Mouse (Mus musculus) embryonic facial prominence, embryonic 12.5 days (tissue): ENCODE measurements around the gene Arfip1. TPM values are rescaled to one million over a fixed set of nuclear protein-coding genes. Genes with fewer than 3 reads are reported as not detected.
A peak's percentile ranks its signal among the peaks of the same experiment; 100 is the strongest.

ENCODE experiments used
- ATAC-seq: fragments of 200-750 bp; cut with Nextera tagmentation; 2 replicates; pipeline ENCODE4 v1.8.0; 2017; ENCODE audit not compliant: insufficient number of reproducible peaks, insufficient read depth, low FRiP score, low TSS enrichment
- H3K27ac ChIP-seq: fragments of 300-500 bp; sonication (generic); 2 replicates; pipeline ENCODE4 v1.5.1; 2016; ENCODE audit warnings: mild to moderate bottlenecking
- H3K27me3 ChIP-seq: fragments of 300-500 bp; sonication (generic); 2 replicates; pipeline ENCODE4 v1.6.1; 2016; ENCODE audit warnings: mild to moderate bottlenecking, moderate library complexity
- H3K36me3 ChIP-seq: fragments of 300-500 bp; sonication (generic); 2 replicates; pipeline ENCODE4 v1.6.1; 2016; ENCODE audit warnings: mild to moderate bottlenecking
- H3K4me1 ChIP-seq: fragments of 300-500 bp; sonication (generic); 2 replicates; pipeline ENCODE4 v1.6.1; 2016
- H3K4me2 ChIP-seq: fragments of 300-500 bp; sonication (generic); replicated peaks from 2 replicates; pipeline ENCODE4 v1.6.1; 2016; ENCODE audit warnings: mild to moderate bottlenecking, moderate library complexity
- H3K4me3 ChIP-seq: fragments of 300-500 bp; sonication (generic); 2 replicates; pipeline ENCODE4 v1.5.1; 2016; ENCODE audit warnings: mild to moderate bottlenecking
- H3K9ac ChIP-seq: fragments of 300-500 bp; sonication (generic); 2 replicates; pipeline ENCODE4 v1.6.1; 2016; ENCODE audit warnings: mild to moderate bottlenecking, moderate library complexity
- H3K9me3 ChIP-seq: fragments of 300-500 bp; sonication (generic); 2 replicates; pipeline ENCODE4 v1.6.1; 2016; ENCODE audit warnings: mild to moderate bottlenecking, moderate library complexity
- WGBS: fragments of 180-500 bp; shearing (Covaris S2); methylation state at CpG from one replicate; pipeline ENCODE4 v1.1.7; 2016; 5-methylcytosine and 5-hydroxymethylcytosine counted together
- polyA plus RNA-seq: library from polyadenylated mRNA; unstranded; fragments of >200 nt; fragmentation: Nextera tagmentation; extraction: Ambion mirVana; gene quantifications from 2 replicates; pipeline ENCODE4 v1.2.1, GENCODE M21; 2016

Gene Arfip1
- polyA plus RNA-seq, 1 experiment from 2014 or later: 39.6 TPM

DNA sequence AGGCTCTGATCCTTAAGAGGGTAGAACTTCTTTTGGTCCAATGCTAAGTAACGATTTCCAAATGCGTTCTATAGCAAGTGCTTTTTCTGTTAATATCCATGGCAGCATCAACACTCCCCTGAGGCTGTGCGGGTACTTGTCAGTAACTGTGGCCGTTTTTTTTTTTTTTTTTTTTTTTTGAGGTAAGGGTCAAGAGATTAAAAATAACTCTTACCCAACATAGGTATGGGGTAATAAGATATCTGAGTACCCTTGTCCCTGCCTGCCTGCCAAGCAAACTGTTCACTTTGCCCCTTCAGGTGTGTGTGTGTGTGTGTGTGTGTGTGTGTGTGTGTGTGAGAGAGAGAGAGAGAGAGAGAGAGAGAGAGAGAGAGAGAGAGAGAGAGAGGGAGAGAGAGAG, 98.1 kb downstream of the Arfip1 start:
- 64% methylated on average over 4 of the region's 4 CpGs for WGBS
- no peak for ATAC-seq

DNA sequence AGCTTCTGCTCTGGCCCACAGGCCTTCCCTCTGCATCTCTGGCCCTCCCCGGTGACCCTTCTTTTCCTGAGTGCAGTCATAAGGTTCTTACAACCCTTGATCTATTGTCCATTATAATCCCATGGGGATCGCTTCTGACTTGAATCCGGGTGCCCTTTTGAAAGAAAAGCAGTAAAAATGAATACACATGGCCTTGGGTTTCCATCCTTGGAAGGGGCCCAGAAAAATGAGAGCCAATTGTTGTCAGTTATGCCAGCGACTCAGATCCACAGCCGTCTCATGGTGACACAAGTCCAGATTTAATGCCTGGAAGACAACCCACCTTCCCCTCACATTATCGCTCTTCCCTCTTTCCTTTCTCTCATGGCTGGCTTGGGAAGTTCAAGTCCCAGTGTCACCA, 100.3 kb downstream of the Arfip1 start:
- H3K9me3 ChIP-seq: no peaks in the 10 kb centered on the region
- peaks cover 50% of the 10 kb centered on the region for H3K27me3 ChIP-seq
- H3K4me3 ChIP-seq: no peak overlapping the region
- H3K4me1 ChIP-seq: peaks cover 9% of the 10 kb centered on the region; the same call in 1 of the 2 replicates
- H3K9ac ChIP-seq: no peak overlapping the region
- H3K36me3 ChIP-seq: no peaks in the 10 kb centered on the region
- ATAC-seq: no peak
- H3K27ac ChIP-seq: no peak overlapping the region
- no peak overlapping the region for H3K4me2 ChIP-seq
- WGBS: 65% methylated on average over 6 of the region's 6 CpGs

More for the DNA sequence above, 98.1 kb downstream of the Arfip1 start:
- Histone ChIP-seq H3K9me3 (no peaks in the 10 kb centered on the region), H3K4me2 (no peak overlapping the region), H3K9ac (no peak overlapping the region), H3K27ac (no peak overlapping the region), H3K4me3 (no peak overlapping the region), H3K27me3 (peaks cover 29% of the 10 kb centered on the region), H3K36me3 (no peaks in the 10 kb centered on the region), H3K4me1 (0 out of 2 replicates have a peak, but pooled peaks cover 3% of the 10 kb centered on the region)

DNA sequence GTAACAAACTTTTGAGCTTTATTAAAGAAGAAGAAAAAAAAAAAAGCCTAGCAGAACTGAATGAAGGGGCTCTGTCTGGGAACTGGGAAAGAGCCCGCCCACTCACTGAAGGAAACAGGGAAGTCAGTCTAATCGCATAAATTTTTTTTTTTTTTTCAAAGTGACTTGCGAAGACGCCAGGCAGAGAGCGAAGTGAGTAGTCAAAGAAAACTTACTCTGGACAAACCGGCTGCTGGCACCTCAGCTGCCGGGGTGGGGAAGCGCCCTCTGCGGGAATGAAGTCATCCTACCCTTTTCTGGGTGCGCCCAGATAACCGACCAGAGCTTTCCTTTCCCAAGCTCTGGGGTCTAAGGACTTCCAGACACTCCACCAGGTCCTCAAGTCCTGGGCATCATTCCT, 101.3 kb downstream of the Arfip1 start:
- H3K27me3 ChIP-seq: peaks cover 54% of the 10 kb centered on the region

DNA sequence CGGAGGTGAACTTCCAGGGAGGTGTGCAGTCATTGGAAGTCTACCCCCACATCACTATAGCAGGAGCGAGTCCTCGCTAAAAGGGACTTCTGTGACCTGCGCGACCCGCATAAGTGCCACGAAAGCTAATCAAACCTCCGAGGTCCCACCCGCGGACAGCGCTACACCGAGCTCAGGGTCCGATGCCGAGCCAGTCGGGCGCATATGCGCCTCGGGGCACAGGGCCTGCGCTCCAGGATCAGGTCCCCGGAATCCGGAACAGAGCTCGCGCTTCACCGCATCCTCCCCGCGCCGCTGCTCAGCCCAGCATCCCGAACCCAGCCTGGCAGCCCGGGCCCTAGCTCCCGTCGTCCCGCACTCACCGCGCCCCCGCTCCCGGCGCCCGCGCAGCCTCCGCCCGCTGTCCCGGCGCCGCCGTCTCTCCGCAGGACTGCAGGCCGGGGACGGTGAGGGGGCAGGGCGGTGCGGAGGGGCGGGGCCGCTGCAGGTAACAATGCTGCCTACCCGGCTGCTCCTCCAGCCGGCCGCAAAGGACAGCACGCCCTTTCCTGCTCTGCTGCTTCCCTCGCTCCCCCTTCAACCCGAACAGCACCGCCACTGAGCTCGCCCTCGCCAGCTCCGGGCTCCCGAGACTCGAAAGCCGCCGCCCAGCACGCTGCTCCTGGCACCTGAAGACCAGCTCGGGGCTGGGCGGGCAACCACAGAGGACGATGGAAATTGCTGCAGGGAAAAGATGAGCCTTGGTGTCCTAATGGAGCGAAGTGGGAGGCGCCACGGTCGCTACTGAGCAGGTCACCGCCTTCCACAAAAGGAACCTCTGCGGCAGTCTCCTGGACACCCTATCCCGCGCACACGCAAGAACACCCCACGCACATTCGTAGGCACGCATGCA, 102.2 kb downstream of the Arfip1 start, which contains the start of gene Fhdc1:
Gene Fhdc1, minus strand, starts transcription at position 424 of the 892 bp plus-strand sequence.
- Histone ChIP-seq H3K4me1 (peaks cover 19% of the 10 kb centered on the region), H3K27me3 (peaks cover 54% of the 10 kb centered on the region), H3K9me3 (no peaks in the 10 kb centered on the region), H3K4me2 (peak within 1 kb of the TSS; percentile 97), H3K9ac (peak within 1 kb of the TSS; percentile 68), H3K27ac (peak within 1 kb of the TSS; percentile 60), H3K36me3 (no peaks in the 10 kb centered on the region), H3K4me3 (peak within 1 kb of the TSS; percentile 59)
- ATAC-seq: peak; percentile 85
- under 1% methylated on average over 82 of the region's 82 CpGs for WGBS

More for the DNA sequence above, 101.3 kb downstream of the Arfip1 start:
- no peak overlapping the region for H3K9ac ChIP-seq
- no peak for ATAC-seq
- peak overlapping the region; percentile 97 for H3K4me2 ChIP-seq
- no peaks in the 10 kb centered on the region for H3K36me3 ChIP-seq
- peak overlapping the region; percentile 59 for H3K4me3 ChIP-seq
- H3K9me3 ChIP-seq: no peaks in the 10 kb centered on the region
- peaks cover 12% of the 10 kb centered on the region for H3K4me1 ChIP-seq
- H3K27ac ChIP-seq: no peak overlapping the region
- 4% methylated on average over 11 of the region's 11 CpGs for WGBS

DNA sequence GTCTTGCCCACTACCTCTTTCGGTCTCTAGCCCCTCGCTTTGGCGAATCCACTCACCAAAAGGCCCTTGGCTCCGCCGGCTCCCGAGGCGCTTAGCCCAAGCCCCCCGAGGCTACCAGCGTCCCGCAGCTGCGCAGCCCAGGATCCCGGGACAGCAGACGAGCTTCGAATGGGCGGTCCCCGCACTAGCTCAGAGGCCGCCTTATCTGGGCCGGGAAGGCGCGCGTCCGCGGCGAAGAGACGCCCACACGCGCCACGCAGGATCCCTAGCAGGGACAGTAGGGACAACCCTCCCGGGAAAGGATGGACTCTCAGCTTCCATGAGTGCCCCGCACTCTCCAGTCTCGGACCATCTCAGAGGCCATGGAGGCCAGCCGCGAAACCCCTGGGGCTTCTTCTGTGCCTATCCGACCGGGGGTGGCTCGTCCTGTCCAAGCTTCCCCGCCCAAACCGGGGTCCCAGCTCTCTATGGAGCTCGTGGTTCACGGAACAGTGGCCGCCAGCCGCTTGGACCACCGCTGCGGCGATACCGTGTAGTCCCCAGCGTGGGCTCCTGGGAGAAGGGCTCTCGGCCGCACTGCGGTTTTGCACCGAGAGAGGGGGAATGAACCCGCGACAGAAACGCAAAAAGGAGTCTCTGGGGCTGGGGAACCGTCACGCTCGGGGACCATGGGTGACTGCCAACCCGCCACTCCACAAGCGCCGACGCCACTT, 103.0 kb downstream of the Arfip1 start:
- Histone ChIP-seq H3K4me2 (peak overlapping the region; percentile 97), H3K27ac (no peak overlapping the region), H3K4me1 (peaks cover 19% of the 10 kb centered on the region), H3K9me3 (no peaks in the 10 kb centered on the region), H3K27me3 (peaks cover 54% of the 10 kb centered on the region), H3K36me3 (no peaks in the 10 kb centered on the region), H3K9ac (peak overlapping the region; percentile 68), H3K4me3 (peak overlapping the region; percentile 59)
- ATAC-seq: peak; percentile 48
- under 1% methylated on average over 61 of the region's 61 CpGs for WGBS

DNA sequence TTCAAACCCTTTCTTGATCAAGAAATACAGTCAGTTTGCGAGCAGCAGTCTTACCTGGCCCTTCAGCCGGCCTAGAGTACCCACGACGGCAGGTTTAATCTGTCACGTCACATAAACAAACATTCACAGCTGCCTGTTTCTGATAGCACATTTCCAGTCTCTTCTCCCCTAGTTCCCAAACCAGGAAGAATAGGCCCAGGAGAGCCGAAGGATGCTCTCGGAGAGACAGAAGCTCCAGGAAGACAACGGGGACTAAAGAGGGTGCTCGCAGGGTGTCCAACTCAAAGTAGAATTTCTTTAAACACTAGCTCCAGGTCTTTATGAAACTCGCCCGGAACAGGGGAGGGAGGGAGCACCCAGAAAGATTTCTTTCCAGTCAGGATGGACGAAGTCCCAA, 103.5 kb downstream of the Arfip1 start:
- Histone ChIP-seq H3K4me3 (peak overlapping the region; percentile 59), H3K4me2 (peak overlapping the region; percentile 97), H3K27me3 (peaks cover 54% of the 10 kb centered on the region), H3K36me3 (no peaks in the 10 kb centered on the region), H3K4me1 (peaks cover 19% of the 10 kb centered on the region), H3K9ac (peak overlapping the region; percentile 68; the same call in 1 of the 2 replicates), H3K9me3 (no peaks in the 10 kb centered on the region), H3K27ac (no peak overlapping the region)
- no peak for ATAC-seq
- WGBS: 2% methylated on average over 12 of the region's 12 CpGs

DNA sequence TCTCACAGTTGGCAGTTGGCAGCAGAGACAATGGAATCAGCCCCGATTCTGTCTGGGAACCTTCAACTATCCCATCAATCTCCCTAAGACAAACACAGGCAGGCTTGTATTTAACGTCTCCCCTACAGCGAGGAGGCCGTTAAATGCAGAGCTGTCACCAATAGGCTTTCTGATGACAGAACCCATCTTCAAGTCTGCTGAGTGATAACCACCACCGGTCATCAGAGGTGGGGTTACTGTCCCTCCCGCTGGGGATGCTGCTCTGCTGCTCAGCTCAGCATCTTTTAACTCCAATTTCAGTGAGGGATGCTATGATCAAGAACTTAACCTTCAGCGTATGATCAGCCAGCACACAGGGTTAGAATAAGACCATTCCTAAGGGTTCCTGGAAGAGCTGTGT, 104.2 kb downstream of the Arfip1 start:
- H3K4me1 ChIP-seq: peaks cover 24% of the 10 kb centered on the region
- H3K4me3 ChIP-seq: peak overlapping the region; percentile 59; the same call in 1 of the 2 replicates
- H3K9ac ChIP-seq: no peak overlapping the region
- H3K36me3 ChIP-seq: no peaks in the 10 kb centered on the region
- ATAC-seq: no peak
- H3K9me3 ChIP-seq: no peaks in the 10 kb centered on the region
- peaks cover 52% of the 10 kb centered on the region for H3K27me3 ChIP-seq
- H3K27ac ChIP-seq: no peak overlapping the region
- H3K4me2 ChIP-seq: peak overlapping the region; percentile 97; the same call in 1 of the 2 replicates
- 6% methylated on average over 7 of the region's 7 CpGs for WGBS

DNA sequence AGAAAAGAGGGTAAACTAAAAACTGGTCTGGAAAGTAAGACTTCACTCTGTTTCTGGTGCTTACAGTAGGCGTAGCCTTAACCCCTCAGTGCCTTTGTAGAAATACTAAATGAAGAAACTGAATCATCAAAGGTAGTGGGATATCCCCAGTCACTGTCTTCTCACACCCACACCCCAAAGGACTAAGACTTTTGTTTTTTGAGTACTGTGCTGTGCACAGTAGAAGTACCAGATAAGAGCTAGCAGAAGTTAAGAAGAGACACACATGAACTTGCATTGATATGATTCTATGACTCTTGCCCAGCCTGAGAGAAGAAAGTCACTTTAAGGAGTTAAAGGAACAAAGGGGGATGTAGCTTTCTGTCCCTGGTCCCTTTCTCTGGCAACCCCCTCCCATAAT, 104.9 kb downstream of the Arfip1 start:
- peaks cover 52% of the 10 kb centered on the region for H3K27me3 ChIP-seq
- WGBS: 100% methylated on average over 1 of the region's 1 CpGs
- H3K36me3 ChIP-seq: no peaks in the 10 kb centered on the region
- no peak overlapping the region for H3K27ac ChIP-seq
- H3K4me3 ChIP-seq: no peak overlapping the region
- no peaks in the 10 kb centered on the region for H3K9me3 ChIP-seq
- H3K4me2 ChIP-seq: no peak overlapping the region
- no peak overlapping the region for H3K9ac ChIP-seq
- peaks cover 29% of the 10 kb centered on the region for H3K4me1 ChIP-seq
- ATAC-seq: no peak

DNA sequence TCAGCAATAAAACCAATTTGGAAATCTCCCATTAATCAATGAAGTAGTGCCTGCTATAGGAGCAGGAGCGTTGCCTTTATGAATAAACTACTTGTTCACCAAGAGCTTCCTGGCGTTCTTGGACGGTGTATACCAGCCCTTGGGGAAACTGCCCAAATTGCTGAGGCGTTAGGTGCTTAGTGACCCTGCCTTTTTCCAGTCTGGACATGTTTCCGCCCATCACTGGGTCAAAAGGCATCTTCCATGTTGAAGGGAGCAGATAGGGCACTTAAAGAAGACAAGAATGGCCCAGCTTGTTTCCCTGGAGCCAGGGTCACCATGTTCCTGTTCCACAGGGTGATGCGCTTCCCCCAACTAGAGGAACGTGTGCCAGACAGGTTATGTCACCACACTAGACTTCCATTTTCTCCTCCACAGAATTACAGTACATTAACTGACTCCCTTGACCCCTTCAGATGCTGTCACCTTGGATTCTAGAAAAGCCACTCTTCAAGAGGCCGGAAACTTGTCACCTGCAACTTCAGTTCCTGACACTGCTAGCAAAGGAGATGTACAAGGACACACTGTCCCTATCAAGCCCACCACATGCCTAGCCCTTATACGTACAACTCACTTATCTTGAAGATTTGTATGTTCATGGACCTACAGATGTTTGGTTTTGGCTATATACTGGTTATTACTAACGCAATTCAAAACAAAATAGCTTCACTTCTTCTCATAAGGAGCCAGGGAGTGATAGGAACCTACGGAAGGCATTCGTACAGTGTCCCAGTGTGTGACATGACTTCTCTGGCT, 107.2 kb downstream of the Arfip1 start:
- ATAC-seq: no peak
- peaks cover 33% of the 10 kb centered on the region for H3K27me3 ChIP-seq

DNA sequence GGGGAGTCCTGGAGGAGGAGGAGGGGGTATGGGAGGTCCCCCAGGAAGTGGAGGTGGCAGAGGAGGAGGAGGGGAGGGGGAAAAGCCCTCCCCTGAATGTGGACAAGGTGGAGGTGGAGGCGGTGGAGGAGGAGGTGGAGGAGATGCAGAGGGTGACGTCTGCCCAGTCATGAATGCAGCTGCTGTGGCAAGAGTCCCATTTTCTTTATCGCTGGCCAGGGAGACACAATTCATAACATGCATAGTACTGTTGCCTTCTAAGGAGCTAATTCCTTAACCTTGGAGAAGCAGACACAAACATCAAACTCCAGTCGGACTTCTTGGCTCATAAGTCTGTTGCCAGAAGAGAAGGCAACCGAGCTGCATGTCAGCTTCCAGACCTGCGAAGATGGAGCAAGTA, 108.0 kb downstream of the Arfip1 start:
- Histone ChIP-seq H3K9me3 (no peaks in the 10 kb centered on the region), H3K4me1 (peaks cover 30% of the 10 kb centered on the region), H3K9ac (no peak overlapping the region), H3K27me3 (peaks cover 26% of the 10 kb centered on the region), H3K4me3 (no peak overlapping the region), H3K27ac (no peak overlapping the region), H3K4me2 (no peak overlapping the region), H3K36me3 (no peaks in the 10 kb centered on the region)
- WGBS: 91% methylated on average over 6 of the region's 6 CpGs
- no peak for ATAC-seq

More for the DNA sequence above, 107.2 kb downstream of the Arfip1 start:
- Histone ChIP-seq H3K4me3 (no peak overlapping the region), H3K9ac (no peak overlapping the region), H3K36me3 (no peaks in the 10 kb centered on the region), H3K9me3 (no peaks in the 10 kb centered on the region), H3K4me1 (peaks cover 30% of the 10 kb centered on the region), H3K27ac (no peak overlapping the region), H3K4me2 (no peak overlapping the region)
- WGBS: 81% methylated on average over 12 of the region's 12 CpGs

DNA sequence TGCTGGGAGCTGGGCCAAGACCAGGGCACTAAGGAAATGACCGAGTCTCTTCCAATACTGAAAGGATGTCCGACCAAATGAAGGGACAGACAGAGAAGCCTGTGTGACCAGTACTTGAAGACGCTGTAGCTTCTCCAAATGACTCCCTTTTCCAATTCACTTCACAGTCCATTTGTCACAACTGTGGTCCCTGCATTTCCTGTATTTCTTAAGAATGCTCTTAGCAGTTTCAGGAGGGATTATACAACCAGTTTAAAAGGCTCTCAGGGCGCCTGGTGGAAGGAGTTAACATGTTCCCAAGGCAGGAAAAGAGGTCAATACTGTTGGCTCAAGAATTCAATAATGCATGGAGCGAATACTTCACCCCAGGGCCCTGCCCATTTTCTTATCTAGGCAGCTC, 109.5 kb downstream of the Arfip1 start:
- Histone ChIP-seq H3K27me3 (peaks cover 13% of the 10 kb centered on the region), H3K4me2 (no peak overlapping the region), H3K9ac (no peak overlapping the region), H3K4me1 (peaks cover 24% of the 10 kb centered on the region), H3K36me3 (no peaks in the 10 kb centered on the region), H3K4me3 (no peak overlapping the region), H3K27ac (no peak overlapping the region), H3K9me3 (no peaks in the 10 kb centered on the region)
- WGBS: 61% methylated on average over 5 of the region's 5 CpGs
- no peak for ATAC-seq
